Mouse (Mus musculus) forebrain, postnatal 0 days (tissue): ENCODE measurements around the gene Kcnk3. TPM values are rescaled to one million over a fixed set of nuclear protein-coding genes. Genes with fewer than 3 reads are reported as not detected.

Source experiments
- ATAC-seq: fragments of 200-750 bp; cut with Nextera tagmentation; 2 replicates; pipeline ENCODE4 v1.8.0; 2017; ENCODE audit warnings: mild to moderate bottlenecking, moderate library complexity
- DNase-seq: peaks from one replicate; pipeline ENCODE4 v3.0.0-alpha.2; 2015
- H3K27ac ChIP-seq: fragments of 300-500 bp; sonication (generic); 2 replicates; pipeline ENCODE4 v1.5.1; 2014; ENCODE audit warnings: low read depth, mild to moderate bottlenecking, antibody characterized with exemption, low read length, moderate library complexity, mixed read lengths
- H3K27me3 ChIP-seq: fragments of 300-500 bp; sonication (generic); 2 replicates; pipeline ENCODE4 v1.6.1; 2014; ENCODE audit warnings: mild to moderate bottlenecking, low read length, mixed read lengths; ENCODE audit not compliant: insufficient read depth
- H3K36me3 ChIP-seq: fragments of 300-500 bp; sonication (generic); 2 replicates; pipeline ENCODE4 v1.6.1; 2014; ENCODE audit warnings: mild to moderate bottlenecking, moderate library complexity; ENCODE audit not compliant: insufficient read depth
- H3K4me1 ChIP-seq: fragments of 300-500 bp; sonication (generic); 2 replicates; pipeline ENCODE4 v1.6.1; 2014; ENCODE audit warnings: antibody characterized with exemption; ENCODE audit not compliant: insufficient read depth
- H3K4me2 ChIP-seq: fragments of 300-500 bp; sonication (generic); 2 replicates; pipeline ENCODE4 v1.6.1; 2014; ENCODE audit warnings: low read depth, mild to moderate bottlenecking, moderate library complexity
- H3K4me3 ChIP-seq: fragments of 300-500 bp; sonication (generic); 2 replicates; pipeline ENCODE4 v1.5.1; 2014; ENCODE audit warnings: low read depth, low read length, mixed read lengths
- H3K9ac ChIP-seq: fragments of 300-500 bp; sonication (generic); 2 replicates; pipeline ENCODE4 v1.6.1; 2014; ENCODE audit warnings: mild to moderate bottlenecking
- H3K9me3 ChIP-seq: fragments of 300-500 bp; sonication (generic); 2 replicates; pipeline ENCODE4 v1.6.1; 2016; ENCODE audit warnings: low read length
- CTCF ChIP-seq: sonication (generic); IDR thresholded peaks from 2 replicates; pipeline ENCODE4 v1.5.1; 2016; ENCODE audit warnings: antibody characterized with exemption, control low read depth, low read depth
- WGBS: fragments of 180-500 bp; shearing (Covaris S2); extraction: QIAGEN DNeasy Blood & Tissue Kit; methylation state at CpG from one replicate; pipeline ENCODE4 v1.1.7; 2014; 5-methylcytosine and 5-hydroxymethylcytosine counted together
- polyA plus RNA-seq: library from polyadenylated mRNA; unstranded; fragments of >200 nt; fragmentation: Nextera tagmentation; extraction: Ambion mirVana; gene quantifications from 2 replicates; pipeline ENCODE4 v1.2.1, GENCODE M21; 2015
- total RNA-seq: library from RNA; depleted of rRNA; stranded (reverse); fragments of >200 nt; gene quantifications from 2 replicates; pipeline ENCODE4 v1.2.3, GENCODE M21; 2014

Gene Kcnk3
- total and polyA plus RNA-seq, 2 experiments from 2014 or later: 7.0 to 13.1 TPM

DNA sequence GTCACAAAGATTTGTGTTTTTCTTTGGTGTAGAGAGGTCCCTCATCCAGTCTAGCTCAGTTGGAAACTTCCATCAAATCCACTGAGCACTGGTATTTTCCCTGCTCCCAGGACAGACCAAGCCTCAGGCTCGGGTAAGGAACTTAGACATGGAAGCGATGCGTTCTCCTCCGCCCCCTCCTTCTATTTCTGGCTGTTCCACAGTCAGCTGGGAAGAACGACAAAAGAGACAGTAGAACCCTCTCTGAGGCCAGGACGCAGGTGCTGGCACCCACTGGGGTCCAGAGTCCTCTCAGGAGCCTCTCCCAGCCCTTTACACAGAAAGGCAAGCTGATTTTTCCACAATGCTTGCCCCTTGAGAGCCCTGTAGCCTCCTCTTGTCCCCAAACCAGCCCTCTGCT lies 42.4 kb downstream of the Kcnk3 start:
- Histone ChIP-seq H3K9ac (no peak overlapping the region), H3K27me3 (no peaks in the 10 kb centered on the region; the same call in 1 of the 2 replicates), H3K27ac (no peak overlapping the region), H3K4me1 (no peaks in the 10 kb centered on the region), H3K9me3 (no peaks in the 10 kb centered on the region), H3K4me3 (no peak overlapping the region), H3K36me3 (no peaks in the 10 kb centered on the region), H3K4me2 (no peak overlapping the region)
- WGBS: 75% methylated on average over 6 of the region's 6 CpGs
- TF ChIP-seq CTCF: no peak
- no peak for ATAC-seq
- no peak for DNase-seq

DNA sequence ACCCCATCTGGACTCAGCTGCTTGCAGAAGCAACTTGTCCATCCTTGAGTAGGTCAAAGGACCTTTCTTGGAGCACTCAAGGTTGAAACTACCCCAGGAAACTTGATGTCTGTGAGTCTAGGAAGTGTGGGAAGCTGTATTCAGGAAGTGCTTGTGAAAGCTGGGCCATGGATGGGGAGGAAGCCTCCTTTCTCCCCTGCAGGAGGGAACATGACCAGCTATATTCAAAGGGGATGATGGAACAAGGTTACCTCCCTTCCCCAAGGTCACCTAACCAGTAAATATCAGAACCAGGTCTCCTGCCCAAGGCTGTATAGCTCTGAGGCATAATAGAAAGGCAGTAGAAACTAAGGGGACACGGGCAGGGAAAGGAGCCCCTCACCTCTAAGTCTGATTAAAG lies 44.2 kb downstream of the Kcnk3 start:
- Histone ChIP-seq H3K27me3 (no peaks in the 10 kb centered on the region; the same call in 1 of the 2 replicates), H3K36me3 (no peaks in the 10 kb centered on the region), H3K4me2 (no peak overlapping the region), H3K4me3 (no peak overlapping the region), H3K9ac (no peak overlapping the region), H3K4me1 (no peaks in the 10 kb centered on the region), H3K27ac (no peak overlapping the region), H3K9me3 (no peaks in the 10 kb centered on the region)
- no peak for TF ChIP-seq CTCF
- no peak for ATAC-seq
- 43% methylated on average over 1 of the region's 1 CpGs for WGBS
- no peak for DNase-seq

DNA sequence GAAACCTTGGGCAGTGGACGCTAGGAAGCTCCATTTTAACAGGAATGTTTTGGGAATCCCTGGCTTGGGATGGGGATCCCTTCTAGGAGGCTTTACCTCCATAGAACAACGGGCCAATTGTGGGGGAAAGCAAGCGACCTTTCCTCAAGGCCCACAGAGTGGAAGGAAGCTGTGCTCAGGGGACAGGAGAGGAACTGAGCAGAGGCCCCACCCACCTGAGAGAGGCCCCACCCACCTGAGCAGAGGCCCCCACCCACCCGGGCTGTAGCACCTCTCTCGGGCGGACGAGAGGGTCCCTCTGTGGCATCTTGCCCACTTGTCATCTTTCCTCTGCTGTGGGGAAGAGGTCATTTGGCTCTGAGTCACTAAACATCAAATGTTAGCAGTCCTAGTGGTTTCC lies 49.0 kb downstream of the Kcnk3 start:
- WGBS: 45% methylated on average over 7 of the region's 7 CpGs
- DNase-seq (no peak), ATAC-seq (no peak)
- H3K36me3 ChIP-seq: no peaks in the 10 kb centered on the region
- H3K9ac ChIP-seq: no peak overlapping the region
- no peak overlapping the region for H3K4me3 ChIP-seq
- no peak overlapping the region for H3K4me2 ChIP-seq
- no peaks in the 10 kb centered on the region for H3K9me3 ChIP-seq
- H3K4me1 ChIP-seq: no peaks in the 10 kb centered on the region
- no peaks in the 10 kb centered on the region; the same call in 1 of the 2 replicates for H3K27me3 ChIP-seq
- H3K27ac ChIP-seq: no peak overlapping the region
- no peak for TF ChIP-seq CTCF

DNA sequence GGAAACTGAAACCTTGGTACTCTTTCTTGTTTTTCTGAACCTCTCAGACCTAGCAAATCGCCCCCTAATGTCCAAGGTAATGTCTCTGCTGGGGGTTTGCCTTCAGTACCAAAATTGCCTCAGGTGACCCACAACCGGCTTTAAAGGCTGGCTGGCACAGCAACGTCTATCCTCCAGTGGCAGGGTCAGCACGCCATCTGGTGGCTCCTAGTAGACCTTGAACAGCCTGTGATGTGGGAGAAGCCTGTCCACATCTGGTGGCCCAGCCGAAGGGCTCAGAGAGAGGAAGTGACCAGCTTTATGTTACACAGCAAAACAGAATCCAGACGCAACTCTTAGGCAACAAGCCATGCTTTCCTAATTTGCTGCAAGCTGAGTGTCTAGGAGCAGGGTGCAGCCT lies 50.1 kb downstream of the Kcnk3 start:
- Histone ChIP-seq H3K9me3 (no peaks in the 10 kb centered on the region), H3K4me2 (no peak overlapping the region), H3K36me3 (no peaks in the 10 kb centered on the region), H3K27ac (no peak overlapping the region), H3K27me3 (no peaks in the 10 kb centered on the region; the same call in 1 of the 2 replicates), H3K4me3 (no peak overlapping the region), H3K4me1 (no peaks in the 10 kb centered on the region), H3K9ac (no peak overlapping the region)
- ATAC-seq (peak; percentile 85), DNase-seq (peak; percentile 81)
- 2% methylated on average over 6 of the region's 6 CpGs for WGBS
- TF ChIP-seq CTCF: peak; percentile 91

DNA sequence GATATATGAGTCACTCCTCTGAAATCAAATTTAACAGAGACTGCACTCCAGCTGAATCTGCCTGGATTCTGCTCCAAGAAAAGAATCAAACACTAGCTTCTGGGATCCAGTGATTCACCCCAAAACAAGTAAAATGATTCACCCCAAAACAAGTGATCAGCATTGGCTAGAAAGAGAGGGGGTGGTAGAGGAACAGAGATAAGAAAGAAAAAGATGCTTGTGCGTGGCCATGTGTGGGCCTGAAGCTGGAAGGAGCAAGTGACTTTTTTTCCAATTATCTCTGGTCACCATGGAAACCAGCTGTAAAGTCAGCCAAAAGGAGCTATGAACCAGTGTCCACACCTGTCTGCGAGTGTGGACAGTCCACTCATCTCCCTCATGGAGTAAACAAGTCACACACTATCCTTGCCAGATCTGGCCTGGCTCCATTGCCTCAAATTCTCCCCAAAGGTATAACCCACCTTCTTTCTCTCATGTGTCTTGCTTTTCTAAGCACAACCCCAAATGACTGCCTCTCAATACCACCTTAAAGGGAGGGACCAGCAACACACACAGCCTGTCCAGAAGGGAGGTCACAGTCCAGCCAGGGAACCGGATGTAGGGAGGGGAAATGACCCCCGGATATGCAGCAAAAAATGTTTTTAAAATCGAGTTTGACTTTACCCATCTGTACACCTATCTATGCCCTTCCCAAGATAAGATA lies 55.7 kb downstream of the Kcnk3 start:
- DNase-seq (no peak), ATAC-seq (no peak)
- H3K27ac ChIP-seq: no peak overlapping the region
- no peak overlapping the region for H3K4me3 ChIP-seq
- no peaks in the 10 kb centered on the region for H3K9me3 ChIP-seq
- WGBS: 58% methylated on average over 5 of the region's 5 CpGs
- H3K36me3 ChIP-seq: no peaks in the 10 kb centered on the region
- no peaks in the 10 kb centered on the region for H3K27me3 ChIP-seq
- H3K4me2 ChIP-seq: no peak overlapping the region
- peaks cover 4% of the 10 kb centered on the region; the same call in 1 of the 2 replicates for H3K4me1 ChIP-seq
- TF ChIP-seq CTCF: no peak
- H3K9ac ChIP-seq: no peak overlapping the region

DNA sequence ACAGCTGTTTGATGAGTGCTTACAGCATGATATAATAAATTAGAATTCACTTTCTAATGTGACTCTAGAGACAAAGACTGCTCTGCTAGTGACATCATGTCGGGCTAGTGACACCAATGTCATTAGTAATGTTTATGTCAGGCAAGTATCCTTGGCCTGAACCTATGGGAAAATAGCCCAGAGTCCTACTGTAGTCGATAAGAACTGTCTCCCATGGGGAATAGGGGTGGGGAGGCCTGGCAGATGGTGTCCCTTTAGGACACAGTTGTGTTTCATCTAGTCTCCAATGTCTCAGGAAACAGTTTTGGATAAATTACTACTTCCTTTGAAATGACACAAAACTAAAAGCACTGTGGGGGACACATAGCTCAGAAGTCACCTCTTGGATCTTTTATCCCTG lies 58.1 kb downstream of the Kcnk3 start:
- ATAC-seq: no peak
- no peak overlapping the region for H3K4me3 ChIP-seq
- peaks cover 3% of the 10 kb centered on the region; the same call in 1 of the 2 replicates for H3K36me3 ChIP-seq
- peaks cover 4% of the 10 kb centered on the region; the same call in 1 of the 2 replicates for H3K4me1 ChIP-seq
- no peaks in the 10 kb centered on the region for H3K9me3 ChIP-seq
- 74% methylated on average over 2 of the region's 2 CpGs for WGBS
- no peak overlapping the region for H3K27ac ChIP-seq
- no peak overlapping the region for H3K4me2 ChIP-seq
- no peak for DNase-seq
- no peaks in the 10 kb centered on the region for H3K27me3 ChIP-seq
- TF ChIP-seq CTCF: no peak
- no peak overlapping the region for H3K9ac ChIP-seq

DNA sequence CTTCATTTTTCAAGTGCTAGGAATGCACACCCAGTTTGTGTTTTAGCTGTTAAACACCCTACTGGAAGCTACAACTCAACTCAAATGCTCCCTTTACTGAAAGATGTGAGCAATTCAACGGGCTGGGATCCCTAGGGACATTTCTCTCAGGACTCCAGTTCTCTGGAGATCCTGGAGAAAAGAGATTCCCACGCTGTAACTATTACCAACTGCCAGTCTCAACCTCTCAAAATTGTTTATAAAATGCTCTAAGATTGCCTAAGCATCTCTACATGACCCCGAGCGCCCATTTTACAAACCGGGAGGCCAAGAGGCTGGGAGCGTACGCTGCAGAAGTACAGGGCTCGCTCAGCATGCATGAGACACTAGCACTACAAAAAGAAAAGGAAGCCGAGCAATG lies 59.4 kb downstream of the Kcnk3 start:
- Histone ChIP-seq H3K4me1 (peaks cover 4% of the 10 kb centered on the region; the same call in 1 of the 2 replicates), H3K9me3 (no peaks in the 10 kb centered on the region), H3K36me3 (peaks cover 8% of the 10 kb centered on the region; the same call in 1 of the 2 replicates), H3K9ac (peak overlapping the region; percentile 66), H3K4me2 (peak overlapping the region; percentile 89), H3K4me3 (peak overlapping the region; percentile 76), H3K27ac (peak overlapping the region; percentile 67), H3K27me3 (no peaks in the 10 kb centered on the region)
- TF ChIP-seq CTCF: no peak
- ATAC-seq (no peak; the same call in 1 of the 2 replicates), DNase-seq (no peak)
- WGBS: 9% methylated on average over 9 of the region's 9 CpGs
